Mouse (Mus musculus) spleen, adult 10 weeks (tissue): ENCODE measurements around the gene Mrpl36. TPM values are rescaled to one million over a fixed set of nuclear protein-coding genes. Genes with fewer than 3 reads are reported as not detected.

Experiments
- polyA plus RNA-seq: library from polyadenylated mRNA; stranded (reverse); fragments of 350-450 nt; fragmentation: Illumina TruSeq; extraction: RNeasy Lipid Tissue Mini Kit (QIAGEN cat#74804); gene quantifications from one replicate; pipeline ENCODE4 v1.2.3, GENCODE M21; 2015; ENCODE audit warnings: low replicate concordance; ENCODE audit not compliant: insufficient read depth

The Mrpl36 gene
- 56.6 TPM for polyA plus RNA-seq

GRCm38 (mm10) chr13:73327827-73328698, at the start of gene Mrpl36, which contains the start of gene Ndufs6:
Mrpl36 (plus strand) TSS chr13:73328513.
Ndufs6 (minus strand) TSS chr13:73328542.

Other genes with a start within 250 kb of the Mrpl36 start
- gene Irx4, start 68.0 kb upstream of the Mrpl36 start, polyA plus RNA-seq = 0.47 TPM
- 75.5 TPM for gene Ndufs6, start within 50 bp of the Mrpl36 start, polyA plus RNA-seq
- gene Lpcat1, start 138.7 kb downstream of the Mrpl36 start, polyA plus RNA-seq = 71.6 TPM
- gene Slc6a3, start 208.2 kb downstream of the Mrpl36 start, polyA plus RNA-seq = 0.23 TPM